Mouse (Mus musculus): ENCODE results near the gene Dda1.

Gene Dda1

GRCm38 (mm10) chr8:71454668-71455067 lies 14.3 kb upstream of the Dda1 start:
- H3K36me3 ChIP-seq (ENCODE audit: insufficient read depth, low read length) = no peaks in the 10 kb centered on the region
- no peak for TF ChIP-seq CTCF (conservative IDR thresholded peaks at IDR 0.05; ENCODE audit: low read length)
- no peak for TF ChIP-seq NANOG (IDR thresholded peaks at IDR 0.05; ENCODE audit: borderline replicate concordance, low read length)
- no peak for TF ChIP-seq POU5F1 (IDR thresholded peaks at IDR 0.05; ENCODE audit: borderline replicate concordance, low read length)

GRCm38 (mm10) chr8:71456906-71457305 lies 12.1 kb upstream of the Dda1 start:
- Histone ChIP-seq H3K36me3 (ENCODE audit: insufficient read depth, low read length) (no peaks in the 10 kb centered on the region), H3K27me3 (ENCODE audit: insufficient read depth, low read length) (peaks cover 80% of the 10 kb centered on the region), H3K4me3 (replicated peaks; ENCODE audit: low read length) (peak overlapping the region; percentile 60), H3K9me3 (ENCODE audit: low read length) (no peaks in the 10 kb centered on the region), H3K4me1 (replicated peaks; ENCODE audit: low read depth, low read length) (peaks cover 50% of the 10 kb centered on the region)
- no peak for TF ChIP-seq NANOG (IDR thresholded peaks at IDR 0.05; ENCODE audit: borderline replicate concordance, low read length)
- TF ChIP-seq CTCF (conservative IDR thresholded peaks at IDR 0.05; ENCODE audit: low read length) = no peak
- no peak for TF ChIP-seq POU5F1 (IDR thresholded peaks at IDR 0.05; ENCODE audit: borderline replicate concordance, low read length)

More at GRCm38 (mm10) chr8:71454668-71455067, 14.3 kb upstream of the Dda1 start:
- peaks cover 36% of the 10 kb centered on the region for H3K4me1 ChIP-seq (replicated peaks; ENCODE audit: low read depth, low read length)
- peaks cover 8% of the 10 kb centered on the region for H3K9me3 ChIP-seq (ENCODE audit: low read length)
- H3K4me3 ChIP-seq (replicated peaks; ENCODE audit: low read length) = no peak overlapping the region
- peaks cover 59% of the 10 kb centered on the region for H3K27me3 ChIP-seq (ENCODE audit: insufficient read depth, low read length)

GRCm38 (mm10) chr8:71457659-71458270 lies 11.2 kb upstream of the Dda1 start:
- no peaks in the 10 kb centered on the region for H3K9me3 ChIP-seq (ENCODE audit: low read length)
- H3K4me3 ChIP-seq (replicated peaks; ENCODE audit: low read length) = peak overlapping the region; percentile 60
- H3K36me3 ChIP-seq (ENCODE audit: insufficient read depth, low read length) = no peaks in the 10 kb centered on the region
- H3K4me1 ChIP-seq (replicated peaks; ENCODE audit: low read depth, low read length) = peaks cover 56% of the 10 kb centered on the region
- peaks cover 80% of the 10 kb centered on the region for H3K27me3 ChIP-seq (ENCODE audit: insufficient read depth, low read length)
- TF ChIP-seq CTCF (conservative IDR thresholded peaks at IDR 0.05; ENCODE audit: low read length) = no peak
- TF ChIP-seq POU5F1 (IDR thresholded peaks at IDR 0.05; ENCODE audit: borderline replicate concordance, low read length) = no peak
- TF ChIP-seq NANOG (IDR thresholded peaks at IDR 0.05; ENCODE audit: borderline replicate concordance, low read length) = no peak

GRCm38 (mm10) chr8:71460716-71461115 lies 8.3 kb upstream of the Dda1 start:
- H3K4me1 ChIP-seq (replicated peaks; ENCODE audit: low read depth, low read length) = peaks cover 63% of the 10 kb centered on the region
- H3K4me3 ChIP-seq (replicated peaks; ENCODE audit: low read length) = peak overlapping the region; percentile 74; the same call in 1 of the 2 replicates
- H3K36me3 ChIP-seq (ENCODE audit: insufficient read depth, low read length) = peaks cover 2% of the 10 kb centered on the region; the same call in 1 of the 2 replicates
- peaks cover 67% of the 10 kb centered on the region for H3K27me3 ChIP-seq (ENCODE audit: insufficient read depth, low read length)
- no peak for TF ChIP-seq NANOG (IDR thresholded peaks at IDR 0.05; ENCODE audit: borderline replicate concordance, low read length)
- TF ChIP-seq POU5F1 (IDR thresholded peaks at IDR 0.05; ENCODE audit: borderline replicate concordance, low read length) = no peak
- TF ChIP-seq CTCF (conservative IDR thresholded peaks at IDR 0.05; ENCODE audit: low read length) = no peak
- H3K9me3 ChIP-seq (ENCODE audit: low read length) = no peaks in the 10 kb centered on the region

- H3K36me3 ChIP-seq (ENCODE audit: insufficient read depth, low read length) = peaks cover 8% of the 10 kb centered on the region
- H3K4me1 ChIP-seq (replicated peaks; ENCODE audit: low read depth, low read length) = peaks cover 69% of the 10 kb centered on the region
- peaks cover 61% of the 10 kb centered on the region for H3K27me3 ChIP-seq (ENCODE audit: insufficient read depth, low read length)
- TF ChIP-seq CTCF (conservative IDR thresholded peaks at IDR 0.05; ENCODE audit: low read length) (no peak), POU5F1 (IDR thresholded peaks at IDR 0.05; ENCODE audit: borderline replicate concordance, low read length) (no peak), NANOG (IDR thresholded peaks at IDR 0.05; ENCODE audit: borderline replicate concordance, low read length) (no peak)
- no peaks in the 10 kb centered on the region for H3K9me3 ChIP-seq (ENCODE audit: low read length)
- H3K4me3 ChIP-seq (replicated peaks; ENCODE audit: low read length) = peak overlapping the region; percentile 74
Observed at GRCm38 (mm10) chr8:71461152-71461840, 7.7 kb upstream of the Dda1 start.

GRCm38 (mm10) chr8:71462191-71462590 lies 6.8 kb upstream of the Dda1 start:
- Histone ChIP-seq H3K4me1 (replicated peaks; ENCODE audit: low read depth, low read length) (peaks cover 61% of the 10 kb centered on the region), H3K27me3 (ENCODE audit: insufficient read depth, low read length) (peaks cover 52% of the 10 kb centered on the region), H3K4me3 (replicated peaks; ENCODE audit: low read length) (no peak overlapping the region), H3K9me3 (ENCODE audit: low read length) (no peaks in the 10 kb centered on the region), H3K36me3 (ENCODE audit: insufficient read depth, low read length) (peaks cover 17% of the 10 kb centered on the region)
- TF ChIP-seq CTCF (conservative IDR thresholded peaks at IDR 0.05; ENCODE audit: low read length) = no peak
- TF ChIP-seq POU5F1 (IDR thresholded peaks at IDR 0.05; ENCODE audit: borderline replicate concordance, low read length) = no peak
- no peak for TF ChIP-seq NANOG (IDR thresholded peaks at IDR 0.05; ENCODE audit: borderline replicate concordance, low read length)

- H3K9me3 ChIP-seq (ENCODE audit: low read length) = no peaks in the 10 kb centered on the region
- peak overlapping the region; percentile 85 for H3K4me3 ChIP-seq (replicated peaks; ENCODE audit: low read length)
- peaks cover 55% of the 10 kb centered on the region for H3K4me1 ChIP-seq (replicated peaks; ENCODE audit: low read depth, low read length)
- peaks cover 21% of the 10 kb centered on the region for H3K36me3 ChIP-seq (ENCODE audit: insufficient read depth, low read length)
- H3K27me3 ChIP-seq (ENCODE audit: insufficient read depth, low read length) = peaks cover 46% of the 10 kb centered on the region
- TF ChIP-seq CTCF (conservative IDR thresholded peaks at IDR 0.05; ENCODE audit: low read length) (no peak), NANOG (IDR thresholded peaks at IDR 0.05; ENCODE audit: borderline replicate concordance, low read length) (no peak), POU5F1 (IDR thresholded peaks at IDR 0.05; ENCODE audit: borderline replicate concordance, low read length) (no peak)
Observed at GRCm38 (mm10) chr8:71462786-71463185, 6.2 kb upstream of the Dda1 start.

GRCm38 (mm10) chr8:71463188-71464033 lies 5.6 kb upstream of the Dda1 start, which contains the start of gene Abhd8:
TSS of gene Abhd8 (minus strand) at chr8:71463655.
- H3K27me3 ChIP-seq (ENCODE audit: insufficient read depth, low read length) = peaks cover 41% of the 10 kb centered on the region
- H3K4me3 ChIP-seq (replicated peaks; ENCODE audit: low read length) = peak within 1 kb of the TSS; percentile 85
- no peaks in the 10 kb centered on the region for H3K9me3 ChIP-seq (ENCODE audit: low read length)
- H3K36me3 ChIP-seq (ENCODE audit: insufficient read depth, low read length) = peaks cover 21% of the 10 kb centered on the region
- peaks cover 50% of the 10 kb centered on the region for H3K4me1 ChIP-seq (replicated peaks; ENCODE audit: low read depth, low read length)
- TF ChIP-seq NANOG (IDR thresholded peaks at IDR 0.05; ENCODE audit: borderline replicate concordance, low read length) (no peak), CTCF (conservative IDR thresholded peaks at IDR 0.05; ENCODE audit: low read length) (no peak), POU5F1 (IDR thresholded peaks at IDR 0.05; ENCODE audit: borderline replicate concordance, low read length) (no peak)
